Mouse (Mus musculus) hindbrain, postnatal 0 days (tissue): Measurements from ENCODE around the gene Izumo4. TPM values are rescaled to one million over a fixed set of nuclear protein-coding genes. Genes with fewer than 3 reads are reported as not detected.

Source experiments
- ATAC-seq: fragments of 200-750 bp; cut with Nextera tagmentation; 2 replicates; pipeline ENCODE4 v1.8.0; 2017; ENCODE audit warnings: mild to moderate bottlenecking, moderate TSS enrichment, moderate library complexity
- DNase-seq: peaks from one replicate; pipeline ENCODE4 v3.0.0-alpha.2; 2015; ENCODE audit warnings: low spot score
- H3K27ac ChIP-seq: fragments of 300-500 bp; sonication (generic); 2 replicates; pipeline ENCODE4 v1.5.1; 2014; ENCODE audit warnings: mild to moderate bottlenecking
- H3K27me3 ChIP-seq: fragments of 300-500 bp; sonication (generic); 2 replicates; pipeline ENCODE4 v1.6.1; 2014; ENCODE audit warnings: low read length, mixed read lengths; ENCODE audit not compliant: insufficient read depth
- H3K36me3 ChIP-seq: fragments of 300-500 bp; sonication (generic); 2 replicates; pipeline ENCODE4 v1.6.1; 2014; ENCODE audit warnings: low read length, mixed read lengths; ENCODE audit not compliant: insufficient read depth
- H3K4me1 ChIP-seq: fragments of 300-500 bp; sonication (generic); 2 replicates; pipeline ENCODE4 v1.6.1; 2014; ENCODE audit warnings: antibody characterized with exemption, low read length, mixed read lengths; ENCODE audit not compliant: insufficient read depth
- H3K4me2 ChIP-seq: fragments of 300-500 bp; sonication (generic); 2 replicates; pipeline ENCODE4 v1.6.1; 2014; ENCODE audit warnings: low read depth, mild to moderate bottlenecking, low read length, moderate library complexity, mixed read lengths
- H3K4me3 ChIP-seq: fragments of 300-500 bp; sonication (generic); 2 replicates; pipeline ENCODE4 v1.5.1; 2014; ENCODE audit warnings: low read length
- H3K9ac ChIP-seq: fragments of 300-500 bp; sonication (generic); replicated peaks from 2 replicates; pipeline ENCODE4 v1.6.1; 2014; ENCODE audit warnings: mild to moderate bottlenecking, low read length, moderate library complexity, mixed read lengths
- H3K9me3 ChIP-seq: fragments of 300-500 bp; sonication (generic); 2 replicates; pipeline ENCODE4 v1.6.1; 2016; ENCODE audit warnings: low read length, mixed read lengths
- CTCF ChIP-seq: IDR thresholded peaks from 2 replicates; pipeline ENCODE4 v1.5.1; 2016; ENCODE audit warnings: antibody characterized with exemption, control low read depth, low read depth
- WGBS: fragments of 180-500 bp; shearing (Covaris S2); extraction: QIAGEN DNeasy Blood & Tissue Kit; methylation state at CpG from one replicate; pipeline ENCODE4 v1.1.7; 2014; 5-methylcytosine and 5-hydroxymethylcytosine counted together
- polyA plus RNA-seq: library from polyadenylated mRNA; unstranded; fragments of >200 nt; fragmentation: Nextera tagmentation; extraction: Ambion mirVana; gene quantifications from 2 replicates; pipeline ENCODE4 v1.2.1, GENCODE M21; 2015
- total RNA-seq: library from RNA; depleted of rRNA; stranded (reverse); fragments of >200 nt; gene quantifications from 2 replicates; pipeline ENCODE4 v1.2.3, GENCODE M21; 2014

Gene Izumo4
- total and polyA plus RNA-seq, 2 experiments from 2014 or later = 31.1 to 46.7 TPM

GRCm38 (mm10) chr10:80698605-80699004 is 3.4 kb upstream of the Izumo4 start:
- peaks cover 14% of the 10 kb centered on the region; the same call in 1 of the 2 replicates for H3K4me1 ChIP-seq
- no peak overlapping the region for H3K9ac ChIP-seq
- H3K27ac ChIP-seq = no peak overlapping the region
- 87% methylated on average over 9 of the region's 9 CpGs for WGBS
- no peak for TF ChIP-seq CTCF
- no peak overlapping the region for H3K4me3 ChIP-seq
- peaks cover 6% of the 10 kb centered on the region; the same call in 1 of the 2 replicates for H3K36me3 ChIP-seq
- ATAC-seq (no peak), DNase-seq (no peak)
- no peaks in the 10 kb centered on the region for H3K27me3 ChIP-seq
- no peak overlapping the region for H3K4me2 ChIP-seq
- no peaks in the 10 kb centered on the region for H3K9me3 ChIP-seq

GRCm38 (mm10) chr10:80700038-80700504 is 1.9 kb upstream of the Izumo4 start:
- Histone ChIP-seq H3K27me3 (no peaks in the 10 kb centered on the region), H3K4me2 (peak overlapping the region; percentile 68; the same call in 1 of the 2 replicates), H3K9me3 (no peaks in the 10 kb centered on the region), H3K36me3 (no peaks in the 10 kb centered on the region; the same call in 1 of the 2 replicates), H3K4me3 (no peak overlapping the region), H3K4me1 (peaks cover 18% of the 10 kb centered on the region; the same call in 1 of the 2 replicates), H3K27ac (no peak overlapping the region), H3K9ac (no peak overlapping the region)
- DNase-seq (no peak), ATAC-seq (no peak)
- no peak for TF ChIP-seq CTCF
- 86% methylated on average over 7 of the region's 7 CpGs for WGBS

GRCm38 (mm10) chr10:80700732-80701131 is 1.3 kb upstream of the Izumo4 start:
- Histone ChIP-seq H3K27ac (no peak overlapping the region), H3K4me3 (peak overlapping the region; percentile 58), H3K9ac (peak overlapping the region; percentile 67; the same call in 1 of the 2 replicates), H3K36me3 (no peaks in the 10 kb centered on the region; the same call in 1 of the 2 replicates), H3K4me2 (peak overlapping the region; percentile 68), H3K9me3 (no peaks in the 10 kb centered on the region), H3K4me1 (peaks cover 18% of the 10 kb centered on the region; the same call in 1 of the 2 replicates), H3K27me3 (no peaks in the 10 kb centered on the region)
- TF ChIP-seq CTCF = no peak
- 42% methylated on average over 4 of the region's 4 CpGs for WGBS
- DNase-seq (no peak), ATAC-seq (no peak)

- ATAC-seq = peak; percentile 89
- peaks cover 18% of the 10 kb centered on the region; the same call in 1 of the 2 replicates for H3K4me1 ChIP-seq
These were observed 779 bp downstream of the Izumo4 start for GRCm38 (mm10) chr10:80702536-80703390.

GRCm38 (mm10) chr10:80703643-80704042 is 1.7 kb downstream of the Izumo4 start:
- Histone ChIP-seq H3K27ac (peak overlapping the region; percentile 78; the same call in 1 of the 2 replicates), H3K27me3 (no peaks in the 10 kb centered on the region), H3K4me2 (peak overlapping the region; percentile 68), H3K36me3 (peaks cover 23% of the 10 kb centered on the region), H3K9ac (peak overlapping the region; percentile 56; the same call in 1 of the 2 replicates), H3K4me3 (peak overlapping the region; percentile 58), H3K4me1 (peaks cover 18% of the 10 kb centered on the region; the same call in 1 of the 2 replicates), H3K9me3 (no peaks in the 10 kb centered on the region)
- DNase-seq (no peak), ATAC-seq (no peak)
- no peak for TF ChIP-seq CTCF
- 85% methylated on average over 5 of the region's 5 CpGs for WGBS

More at GRCm38 (mm10) chr10:80702536-80703390, 779 bp downstream of the Izumo4 start:
- no peak; the same call in 1 of the 2 replicates for TF ChIP-seq CTCF
- Histone ChIP-seq H3K4me3 (peak overlapping the region; percentile 58), H3K27ac (peak overlapping the region; percentile 78), H3K27me3 (no peaks in the 10 kb centered on the region), H3K9ac (peak overlapping the region; percentile 56), H3K9me3 (no peaks in the 10 kb centered on the region), H3K36me3 (peaks cover 14% of the 10 kb centered on the region), H3K4me2 (peak overlapping the region; percentile 68)
- DNase-seq = peak; percentile 95
- 3% methylated on average over 46 of the region's 47 CpGs for WGBS

- H3K36me3 ChIP-seq = peaks cover 30% of the 10 kb centered on the region
- H3K4me1 ChIP-seq = peaks cover 18% of the 10 kb centered on the region; the same call in 1 of the 2 replicates
- H3K9me3 ChIP-seq = no peaks in the 10 kb centered on the region
- H3K27me3 ChIP-seq = no peaks in the 10 kb centered on the region
- no peak overlapping the region for H3K9ac ChIP-seq
- no peak overlapping the region for H3K4me3 ChIP-seq
- DNase-seq (no peak), ATAC-seq (no peak)
- no peak overlapping the region for H3K4me2 ChIP-seq
- WGBS = 81% methylated on average over 5 of the region's 5 CpGs
- TF ChIP-seq CTCF = no peak
- no peak overlapping the region for H3K27ac ChIP-seq
These were observed 2.4 kb downstream of the Izumo4 start for GRCm38 (mm10) chr10:80704418-80704817.
